Mouse (Mus musculus) heart, adult 2 months (tissue): ENCODE results near the gene Metap1d. TPM values are rescaled to one million over a fixed set of nuclear protein-coding genes. Genes with fewer than 3 reads are reported as not detected.

ENCODE experiments used
- DNase-seq, 2 experiments: peaks; one replicate each; pipeline ENCODE4 v3.0.0; 2021
- H3K27ac ChIP-seq: fragments of 200-600 bp; 2 replicates; pipeline ENCODE4 v1.8.1; 2022
- H3K27me3 ChIP-seq: fragments of 200-500 bp; 2 replicates; pipeline ENCODE4 v1.6.1; 2012; ENCODE audit warnings: mild to moderate bottlenecking, low read length, inconsistent platforms, mixed read lengths; ENCODE audit not compliant: control insufficient read depth, insufficient read depth
- H3K36me3 ChIP-seq: fragments of 200-500 bp; 2 replicates; pipeline ENCODE4 v1.6.1; 2012; ENCODE audit warnings: low read length, inconsistent platforms; ENCODE audit not compliant: control insufficient read depth, insufficient read depth
- H3K4me1 ChIP-seq: fragments of 200-500 bp; 2 replicates; pipeline ENCODE4 v1.6.1; 2011; ENCODE audit warnings: low read length; ENCODE audit not compliant: control insufficient read depth, insufficient read depth
- H3K4me3 ChIP-seq: fragments of 200-600 bp; 2 replicates; pipeline ENCODE4 v1.8.1; 2022
- H3K79me2 ChIP-seq: fragments of 200-500 bp; replicated peaks from 2 replicates; pipeline ENCODE4 v1.6.1; 2012; ENCODE audit warnings: mild to moderate bottlenecking, inconsistent platforms, low read length, moderate library complexity, mixed read lengths; ENCODE audit not compliant: control insufficient read depth, insufficient read depth
- H3K9ac ChIP-seq: fragments of 200-500 bp; 2 replicates; pipeline ENCODE4 v1.6.1; 2012; ENCODE audit warnings: low read depth, mild to moderate bottlenecking, control low read depth, inconsistent platforms, low read length, mixed read lengths
- CTCF ChIP-seq: fragments of 200-600 bp; IDR thresholded peaks from 2 replicates; pipeline ENCODE4 v1.8.1; 2022; ENCODE audit warnings: antibody characterized with exemption, mild to moderate bottlenecking, moderate library complexity
- EP300 ChIP-seq: fragments of 200-500 bp; IDR thresholded peaks from 2 replicates; pipeline ENCODE4 v1.6.1; 2011; ENCODE audit warnings: low read depth, low read length, control low read depth; ENCODE audit not compliant: insufficient read depth
- POLR2A ChIP-seq: fragments of 200-500 bp; IDR thresholded peaks from 2 replicates; pipeline ENCODE4 v1.6.1; 2011; ENCODE audit warnings: mild to moderate bottlenecking, low read depth, low read length, control low read depth; ENCODE audit not compliant: insufficient read depth
- WGBS: fragments of 180-500 bp; shearing (Covaris S2); methylation state at CpG from one replicate; pipeline ENCODE4 v1.1.7; 2018; 5-methylcytosine and 5-hydroxymethylcytosine counted together
- intact Hi-C: fragments of 180-260 bp; cut with DNase I; formaldehyde crosslinking; loops from one replicate; pipeline ENCODE4 v1.15.1; 2025
- polyA plus RNA-seq: library from polyadenylated mRNA; depleted of rRNA; stranded (reverse); fragments of >200 nt; gene quantifications from 2 replicates; pipeline ENCODE4 v1.2.3, GENCODE M21; 2012
- total RNA-seq, 2 experiments: library from RNA; stranded (reverse); gene quantifications; 2 replicates each; pipeline ENCODE4 v1.2.3; 2021

Metap1d gene
- total and polyA plus RNA-seq, 3 experiments = 34.8 to 38.0 (median 35.2) TPM

- no peaks in the 10 kb centered on the region for H3K79me2 ChIP-seq
- no peaks in the 10 kb centered on the region for H3K36me3 ChIP-seq
- peak in 1 of 2 experiments; percentile 46 for DNase-seq
- no peak for TF ChIP-seq EP300
- TF ChIP-seq POLR2A = no peak
- TF ChIP-seq CTCF = no peak
- no peak overlapping the region for H3K9ac ChIP-seq
- H3K4me1 ChIP-seq = peaks cover 3% of the 10 kb centered on the region; the same call in 1 of the 2 replicates
- intact Hi-C loops = loop anchor here (2.0 kb wide), 1 partner anchor 16 kb away; no protein-coding TSS in a partner anchor
- H3K27me3 ChIP-seq = peaks cover 32% of the 10 kb centered on the region
- 2% methylated on average over 56 of the region's 57 CpGs for WGBS
- no peak overlapping the region for H3K27ac ChIP-seq
- peak overlapping the region; percentile 43 for H3K4me3 ChIP-seq
Measured at GRCm38 (mm10) chr2:71528714-71529510, 75.8 kb downstream of the Metap1d start.

DNA sequence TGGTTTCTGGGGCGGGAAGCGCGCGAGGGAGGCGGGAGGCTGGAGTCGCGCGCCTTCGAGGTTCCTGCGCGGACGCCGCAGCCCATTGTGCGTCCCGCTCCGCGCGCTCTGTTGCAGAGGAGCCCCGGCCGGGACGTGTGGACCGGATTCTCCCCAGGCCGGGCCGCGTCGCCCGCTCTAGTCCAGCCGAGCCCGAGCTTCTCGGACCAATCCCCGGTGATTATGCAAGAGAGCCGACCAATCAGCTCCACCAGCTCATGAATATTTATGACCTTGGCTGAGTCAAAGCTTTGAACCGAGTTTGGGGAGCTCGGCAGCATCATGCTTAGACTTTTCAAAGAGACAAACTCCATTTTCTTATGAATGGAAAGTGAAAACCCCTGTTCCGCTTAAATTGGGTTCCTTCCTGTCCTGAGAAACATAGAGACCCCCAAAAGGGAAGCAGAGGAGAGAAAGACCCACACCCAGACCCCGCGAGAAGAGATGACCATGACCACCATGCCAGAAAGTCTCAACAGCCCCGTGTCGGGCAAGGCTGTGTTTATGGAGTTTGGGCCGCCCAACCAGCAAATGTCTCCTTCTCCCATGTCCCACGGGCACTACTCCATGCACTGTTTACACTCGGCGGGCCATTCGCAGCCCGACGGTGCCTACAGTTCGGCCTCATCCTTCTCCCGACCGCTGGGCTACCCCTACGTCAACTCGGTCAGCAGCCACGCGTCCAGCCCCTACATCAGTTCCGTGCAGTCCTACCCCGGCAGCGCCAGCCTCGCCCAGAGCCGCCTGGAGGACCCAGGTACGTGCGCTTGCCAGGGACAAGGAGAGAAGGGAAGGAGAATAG lies 76.7 kb downstream of the Metap1d start:
- no peak overlapping the region for H3K9ac ChIP-seq
- peak; percentile 77 to 78 for DNase-seq
- no peak for TF ChIP-seq EP300
- no peak for TF ChIP-seq POLR2A
- TF ChIP-seq CTCF = no peak
- 2% methylated on average over 60 of the region's 60 CpGs for WGBS
- peaks cover 3% of the 10 kb centered on the region; the same call in 1 of the 2 replicates for H3K4me1 ChIP-seq
- peaks cover 40% of the 10 kb centered on the region for H3K27me3 ChIP-seq
- no peaks in the 10 kb centered on the region for H3K36me3 ChIP-seq
- no peak overlapping the region for H3K27ac ChIP-seq
- H3K79me2 ChIP-seq = no peaks in the 10 kb centered on the region
- H3K4me3 ChIP-seq = peak overlapping the region; percentile 43
- intact Hi-C loops = loop anchor here (2.0 to 5.0 kb wide), 2 partner anchors 15 to 77 kb away; partner anchors contain the start of gene Metap1d

GRCm38 (mm10) chr2:71530391-71531123 lies 77.5 kb downstream of the Metap1d start:
- no peak for TF ChIP-seq POLR2A
- no peak for TF ChIP-seq CTCF
- TF ChIP-seq EP300 = no peak
- H3K4me3 ChIP-seq = no peak overlapping the region
- DNase-seq = no peak

GRCm38 (mm10) chr2:71531124-71531590 lies 78.1 kb downstream of the Metap1d start:
- no peak for TF ChIP-seq EP300
- no peak for TF ChIP-seq POLR2A
- no peak for TF ChIP-seq CTCF
- Histone ChIP-seq H3K36me3 (no peaks in the 10 kb centered on the region), H3K9ac (no peak overlapping the region), H3K27me3 (peaks cover 41% of the 10 kb centered on the region), H3K27ac (no peak overlapping the region), H3K4me1 (peaks cover 3% of the 10 kb centered on the region; the same call in 1 of the 2 replicates), H3K4me3 (no peak overlapping the region), H3K79me2 (no peaks in the 10 kb centered on the region)
- 10% methylated on average over 12 of the region's 12 CpGs for WGBS
- intact Hi-C loops = loop anchor here (5.0 kb wide), 1 partner anchor 79 kb away; the partner anchor contains the start of gene Metap1d
- no peak for DNase-seq

More at GRCm38 (mm10) chr2:71530391-71531123, 77.5 kb downstream of the Metap1d start:
- Histone ChIP-seq H3K27me3 (peaks cover 45% of the 10 kb centered on the region), H3K9ac (no peak overlapping the region), H3K79me2 (no peaks in the 10 kb centered on the region), H3K36me3 (no peaks in the 10 kb centered on the region), H3K4me1 (peaks cover 3% of the 10 kb centered on the region; the same call in 1 of the 2 replicates), H3K27ac (no peak overlapping the region)
- WGBS = 5% methylated on average over 34 of the region's 34 CpGs
- intact Hi-C loops = loop anchor here (5.0 kb wide), 1 partner anchor 78 kb away; the partner anchor contains the start of gene Metap1d
